Mouse (Mus musculus): ENCODE results near the gene Cracr2b.

DNA sequence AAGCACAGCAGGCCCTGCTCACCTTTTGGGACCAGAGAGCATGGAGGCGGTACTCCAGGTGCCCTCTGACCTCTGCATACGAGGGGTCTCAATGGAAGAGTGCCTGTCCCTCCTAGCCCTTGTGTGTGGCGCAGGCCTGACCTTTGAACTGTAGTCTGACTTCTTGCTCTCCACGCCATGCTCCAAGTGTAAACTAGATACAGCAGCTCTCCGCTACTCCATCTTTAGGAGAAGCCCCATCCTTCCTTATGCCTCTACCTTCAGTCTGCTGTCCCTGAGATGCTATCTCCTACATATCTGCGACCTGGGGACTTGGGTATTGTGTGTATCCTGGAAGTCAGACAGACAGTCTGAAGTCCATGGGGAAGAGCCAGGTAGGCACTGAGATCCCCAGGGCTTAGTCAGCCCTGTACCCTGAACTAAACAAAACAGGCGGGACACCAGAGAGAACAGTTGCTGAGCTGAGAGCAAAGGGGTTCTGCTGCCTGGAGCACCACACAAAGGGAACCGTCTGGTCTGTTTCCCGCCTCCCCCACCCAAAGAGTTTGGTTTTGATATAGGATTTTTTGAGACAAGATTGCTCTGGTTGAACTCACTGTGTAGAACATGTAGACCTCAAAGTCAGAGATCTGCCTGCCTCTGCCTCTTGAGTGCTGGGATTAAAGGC, 24.9 kb upstream of the Cracr2b start:
- no peak for TF ChIP-seq CTCF (IDR thresholded peaks at IDR 0.05; ENCODE audit: extremely low read depth, insufficient read length, insufficient replicate concordance, low read depth, low read length)
- peak; percentile 77; the same call in 1 of the 2 replicates for TF ChIP-seq POLR2A (IDR thresholded peaks at IDR 0.05; ENCODE audit: low read depth, low read length)

All from small intestine, adult 2 months (tissue).